Mouse (Mus musculus) left cerebral cortex, postnatal 10 days (tissue): Measurements from ENCODE around the gene Apol9b. TPM values are rescaled to one million over a fixed set of nuclear protein-coding genes. Genes with fewer than 3 reads are reported as not detected.
"Not testable (repeated sequence)": the region's sequence is repeated elsewhere in the genome, so short reads cannot be mapped to it uniquely, and the experiment has no call there.

Experiments used
- DNase-seq, 2 experiments: peaks; one replicate each; pipeline ENCODE4 v3.0.0; 2021 to 2022; ENCODE audit warnings: low spot score in 2 of 2, mixed read lengths in 1 of 2; ENCODE audit errors: extremely low spot score in 1 of 2
- intact Hi-C: fragments of 180-260 bp; cut with DNase I; formaldehyde crosslinking; loops from one replicate; pipeline ENCODE4 v1.15.1; 2025
- total RNA-seq, 2 experiments: library from RNA; stranded (reverse); gene quantifications; 2 replicates each; pipeline ENCODE4 v1.2.3; 2021

Gene Apol9b
- total RNA-seq = under 1 TPM in 1 of 2 experiments, not detected in 1; 0.30 TPM

GRCm38 (mm10) chr15:77728739-77729138 lies at the start of gene Apol9b:
Gene Apol9b (plus strand): TSS chr15:77729039.
- intact Hi-C loops, DNase-seq: not testable (repeated sequence)

- intact Hi-C loops = not testable (repeated sequence)
- DNase-seq = peak in 1 of 2 experiments; percentile 36
Observed at GRCm38 (mm10) chr15:77683944-77684343, 44.9 kb upstream of the Apol9b start.

GRCm38 (mm10) chr15:77691532-77692311 lies 37.1 kb upstream of the Apol9b start:
- DNase-seq, intact Hi-C loops: not testable (repeated sequence)

GRCm38 (mm10) chr15:77694687-77695295 lies 34.0 kb upstream of the Apol9b start:
- DNase-seq, intact Hi-C loops: not testable (repeated sequence)

GRCm38 (mm10) chr15:77698656-77699055 lies 30.2 kb upstream of the Apol9b start, which contains the start of gene Apol7e:
Gene Apol7e (plus strand): TSS chr15:77698857.
- intact Hi-C loops, DNase-seq: not testable (repeated sequence)

- DNase-seq, intact Hi-C loops: not testable (repeated sequence)
Observed at GRCm38 (mm10) chr15:77705306-77705705, 23.5 kb upstream of the Apol9b start.

GRCm38 (mm10) chr15:77708936-77709335 lies 19.9 kb upstream of the Apol9b start:
- intact Hi-C loops, DNase-seq: not testable (repeated sequence)

- intact Hi-C loops, DNase-seq: not testable (repeated sequence)
Observed at GRCm38 (mm10) chr15:77718240-77718639, 10.6 kb upstream of the Apol9b start.

- intact Hi-C loops, DNase-seq: not testable (repeated sequence)
Observed at GRCm38 (mm10) chr15:77721509-77721908, 7.3 kb upstream of the Apol9b start.

GRCm38 (mm10) chr15:77724208-77724911 lies 4.5 kb upstream of the Apol9b start:
- intact Hi-C loops, DNase-seq: not testable (repeated sequence)

- intact Hi-C loops = not testable (repeated sequence)
- peak in 1 of 2 experiments; percentile 46 for DNase-seq
Observed at GRCm38 (mm10) chr15:77725393-77726020, 3.3 kb upstream of the Apol9b start.

GRCm38 (mm10) chr15:77727139-77727538 lies 1.7 kb upstream of the Apol9b start:
- intact Hi-C loops, DNase-seq: not testable (repeated sequence)

- intact Hi-C loops, DNase-seq: not testable (repeated sequence)
Observed at GRCm38 (mm10) chr15:77727745-77728144, 1.1 kb upstream of the Apol9b start.

- intact Hi-C loops = no loop called here
- no peak for DNase-seq
Observed at GRCm38 (mm10) chr15:77731605-77732004, 2.8 kb downstream of the Apol9b start.

- intact Hi-C loops, DNase-seq: not testable (repeated sequence)
Observed at GRCm38 (mm10) chr15:77732851-77733250, 4.0 kb downstream of the Apol9b start.

GRCm38 (mm10) chr15:77733380-77733779 lies 4.5 kb downstream of the Apol9b start:
- DNase-seq, intact Hi-C loops: not testable (repeated sequence)

- DNase-seq, intact Hi-C loops: not testable (repeated sequence)
Observed at GRCm38 (mm10) chr15:77733903-77734302, 5.1 kb downstream of the Apol9b start.

- intact Hi-C loops = no loop called here
- DNase-seq = no peak
Observed at GRCm38 (mm10) chr15:77740511-77741297, 11.9 kb downstream of the Apol9b start.
